Mouse (Mus musculus) midbrain, postnatal 0 days (tissue): Measurements from ENCODE around the gene Nup214. TPM values are rescaled to one million over a fixed set of nuclear protein-coding genes. Genes with fewer than 3 reads are reported as not detected.

ENCODE experiments used
- ATAC-seq: fragments of 200-750 bp; cut with Nextera tagmentation; 2 replicates; pipeline ENCODE4 v1.8.0; 2017; ENCODE audit warnings: moderate number of reproducible peaks, mild to moderate bottlenecking, moderate TSS enrichment, moderate library complexity; ENCODE audit not compliant: low FRiP score
- DNase-seq: peaks from one replicate; pipeline ENCODE4 v3.0.0-alpha.2; 2015; ENCODE audit warnings: low spot score
- H3K27ac ChIP-seq: fragments of 300-500 bp; sonication (generic); 2 replicates; pipeline ENCODE4 v1.5.1; 2014; ENCODE audit warnings: low read depth, mild to moderate bottlenecking, low read length, mixed read lengths
- H3K27me3 ChIP-seq: fragments of 300-500 bp; sonication (generic); 2 replicates; pipeline ENCODE4 v1.6.1; 2014; ENCODE audit warnings: low read length, control low read depth, mixed read lengths; ENCODE audit not compliant: insufficient read depth
- H3K36me3 ChIP-seq: fragments of 300-500 bp; sonication (generic); 2 replicates; pipeline ENCODE4 v1.6.1; 2014; ENCODE audit warnings: low read length, control low read depth, mixed read lengths; ENCODE audit not compliant: insufficient read depth
- H3K4me1 ChIP-seq: fragments of 300-500 bp; sonication (generic); 2 replicates; pipeline ENCODE4 v1.6.1; 2014; ENCODE audit warnings: mild to moderate bottlenecking, control low read depth, antibody characterized with exemption, low read length, mixed read lengths; ENCODE audit not compliant: insufficient read depth
- H3K4me2 ChIP-seq: fragments of 300-500 bp; sonication (generic); 2 replicates; pipeline ENCODE4 v1.6.1; 2014; ENCODE audit warnings: low read depth, mild to moderate bottlenecking, low read length, mixed read lengths; ENCODE audit not compliant: poor library complexity, severe bottlenecking
- H3K4me3 ChIP-seq: fragments of 300-500 bp; sonication (generic); 2 replicates; pipeline ENCODE4 v1.5.1; 2014; ENCODE audit warnings: low read depth, mild to moderate bottlenecking, low read length, moderate library complexity
- H3K9ac ChIP-seq: fragments of 300-500 bp; sonication (generic); replicated peaks from 2 replicates; pipeline ENCODE4 v1.6.1; 2014; ENCODE audit warnings: mild to moderate bottlenecking, low read length, moderate library complexity, mixed read lengths; ENCODE audit not compliant: poor library complexity, severe bottlenecking
- H3K9me3 ChIP-seq: fragments of 300-500 bp; sonication (generic); 2 replicates; pipeline ENCODE4 v1.6.1; 2016; ENCODE audit warnings: low read length, control low read depth
- CTCF ChIP-seq: IDR thresholded peaks from 2 replicates; pipeline ENCODE4 v1.5.1; 2016; ENCODE audit warnings: antibody characterized with exemption, mild to moderate bottlenecking
- WGBS: fragments of 180-500 bp; shearing (Covaris S2); extraction: QIAGEN DNeasy Blood & Tissue Kit; methylation state at CpG from one replicate; pipeline ENCODE4 v1.1.7; 2014; 5-methylcytosine and 5-hydroxymethylcytosine counted together
- polyA plus RNA-seq: library from polyadenylated mRNA; unstranded; fragments of >200 nt; fragmentation: Nextera tagmentation; extraction: Ambion mirVana; gene quantifications from 2 replicates; pipeline ENCODE4 v1.2.1, GENCODE M21; 2015
- total RNA-seq: library from RNA; depleted of rRNA; stranded (reverse); fragments of >200 nt; gene quantifications from 2 replicates; pipeline ENCODE4 v1.2.3, GENCODE M21; 2014

Gene Nup214
- total and polyA plus RNA-seq, 2 experiments from 2014 or later = 29.0 to 67.0 TPM

DNA sequence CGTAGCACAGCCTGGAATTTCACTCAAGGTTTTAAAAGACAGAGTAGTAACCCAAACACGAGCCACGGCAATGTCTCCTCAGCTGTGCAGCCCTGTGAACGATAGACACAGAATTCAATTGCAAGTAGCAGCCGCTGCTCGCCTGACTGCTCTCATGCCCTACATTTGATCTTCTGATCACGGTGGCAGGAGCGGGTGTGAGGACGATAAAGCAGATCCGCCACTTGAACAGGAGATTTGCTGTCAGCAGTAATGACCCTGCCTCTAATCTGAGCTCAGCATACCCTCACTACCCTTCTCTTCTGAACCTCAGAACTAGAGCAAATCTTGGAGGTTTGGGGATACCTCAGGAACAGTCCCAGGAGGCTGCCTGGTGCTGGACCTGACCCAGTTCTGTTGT lies 71.8 kb downstream of the Nup214 start:
- Histone ChIP-seq H3K27me3 (no peaks in the 10 kb centered on the region), H3K4me2 (no peak overlapping the region), H3K36me3 (peaks cover 45% of the 10 kb centered on the region), H3K9me3 (no peaks in the 10 kb centered on the region), H3K27ac (no peak overlapping the region), H3K9ac (no peak overlapping the region), H3K4me1 (no peaks in the 10 kb centered on the region), H3K4me3 (no peak overlapping the region)
- no peak for ATAC-seq
- no peak for DNase-seq
- WGBS = 88% methylated on average over 10 of the region's 10 CpGs
- TF ChIP-seq CTCF = no peak

DNA sequence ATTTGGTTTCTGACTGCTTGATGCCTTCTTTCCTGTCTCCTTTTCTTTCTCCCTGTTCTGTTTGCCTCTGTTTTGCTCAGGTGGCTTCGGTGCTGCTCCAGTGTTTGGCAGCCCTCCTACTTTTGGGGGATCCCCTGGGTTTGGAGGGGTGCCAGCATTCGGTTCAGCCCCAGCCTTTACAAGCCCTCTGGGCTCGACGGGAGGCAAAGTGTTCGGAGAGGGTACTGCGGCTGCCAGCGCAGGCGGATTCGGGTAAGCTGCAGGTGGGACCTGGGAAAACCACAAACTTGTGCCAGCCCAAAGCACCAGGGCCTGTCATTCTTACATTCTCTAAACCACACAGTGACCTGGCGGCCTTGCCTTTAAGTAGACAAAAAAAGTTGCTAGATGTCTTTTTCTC lies 73.1 kb downstream of the Nup214 start:
- Histone ChIP-seq H3K36me3 (peaks cover 49% of the 10 kb centered on the region), H3K27me3 (no peaks in the 10 kb centered on the region), H3K27ac (no peak overlapping the region), H3K4me2 (no peak overlapping the region), H3K9me3 (no peaks in the 10 kb centered on the region), H3K4me1 (no peaks in the 10 kb centered on the region), H3K9ac (no peak overlapping the region), H3K4me3 (no peak overlapping the region)
- TF ChIP-seq CTCF = no peak
- ATAC-seq = no peak
- WGBS = 76% methylated on average over 10 of the region's 10 CpGs
- DNase-seq = peak; percentile 13

DNA sequence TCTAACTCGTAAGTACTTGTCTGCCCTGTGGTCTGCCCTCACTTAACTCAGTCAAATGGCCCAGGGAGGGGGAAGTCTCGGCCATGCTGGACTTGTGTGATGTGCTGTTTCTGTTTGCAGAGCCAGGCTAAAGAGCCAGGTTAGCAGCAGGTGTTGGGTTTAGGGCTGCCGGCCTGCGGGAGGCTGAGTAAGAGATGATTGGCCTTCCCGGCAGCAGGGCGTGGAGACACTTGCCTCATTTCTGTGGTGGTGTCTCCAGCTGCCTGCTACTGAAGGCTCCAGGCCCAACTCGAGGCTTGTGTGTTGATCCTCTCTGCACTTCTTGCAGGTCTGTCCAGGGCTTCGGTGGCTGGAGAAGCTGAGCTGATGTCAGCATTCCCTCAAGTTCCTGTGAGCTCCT lies 77.6 kb downstream of the Nup214 start:
- Histone ChIP-seq H3K36me3 (peaks cover 35% of the 10 kb centered on the region), H3K27me3 (no peaks in the 10 kb centered on the region)
- WGBS = 85% methylated on average over 8 of the region's 8 CpGs

DNA sequence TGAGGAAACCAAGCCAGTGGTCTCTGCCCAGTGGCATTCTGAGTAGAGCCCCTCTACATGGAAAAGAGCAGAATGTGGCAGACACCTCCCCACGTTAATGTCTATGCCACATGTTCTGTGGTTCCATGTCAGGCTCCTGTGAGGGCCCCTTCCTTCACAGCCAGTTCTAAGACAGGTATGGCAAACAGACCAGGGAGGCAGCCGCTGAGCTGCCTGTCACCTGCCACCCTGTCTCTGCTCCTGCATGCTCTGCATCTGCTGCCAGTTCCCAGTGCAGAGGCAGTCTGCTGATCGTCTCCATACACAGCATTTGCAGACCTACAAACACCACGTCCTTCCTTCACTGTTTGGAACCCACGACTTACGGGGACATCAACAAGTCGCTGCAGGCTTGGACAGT lies 78.2 kb downstream of the Nup214 start:
- Histone ChIP-seq H3K4me1 (no peaks in the 10 kb centered on the region), H3K9ac (no peak overlapping the region), H3K27me3 (no peaks in the 10 kb centered on the region), H3K36me3 (peaks cover 32% of the 10 kb centered on the region), H3K9me3 (no peaks in the 10 kb centered on the region), H3K4me2 (no peak overlapping the region), H3K27ac (no peak overlapping the region), H3K4me3 (no peak overlapping the region)
- no peak for TF ChIP-seq CTCF
- ATAC-seq (no peak), DNase-seq (no peak)
- WGBS = 97% methylated on average over 7 of the region's 7 CpGs

More for the DNA sequence above, 77.6 kb downstream of the Nup214 start:
- no peak overlapping the region for H3K4me3 ChIP-seq
- no peak overlapping the region for H3K9ac ChIP-seq
- no peaks in the 10 kb centered on the region for H3K4me1 ChIP-seq
- ATAC-seq (no peak), DNase-seq (no peak)
- H3K27ac ChIP-seq = no peak overlapping the region
- TF ChIP-seq CTCF = no peak
- no peak overlapping the region for H3K4me2 ChIP-seq
- no peaks in the 10 kb centered on the region for H3K9me3 ChIP-seq

DNA sequence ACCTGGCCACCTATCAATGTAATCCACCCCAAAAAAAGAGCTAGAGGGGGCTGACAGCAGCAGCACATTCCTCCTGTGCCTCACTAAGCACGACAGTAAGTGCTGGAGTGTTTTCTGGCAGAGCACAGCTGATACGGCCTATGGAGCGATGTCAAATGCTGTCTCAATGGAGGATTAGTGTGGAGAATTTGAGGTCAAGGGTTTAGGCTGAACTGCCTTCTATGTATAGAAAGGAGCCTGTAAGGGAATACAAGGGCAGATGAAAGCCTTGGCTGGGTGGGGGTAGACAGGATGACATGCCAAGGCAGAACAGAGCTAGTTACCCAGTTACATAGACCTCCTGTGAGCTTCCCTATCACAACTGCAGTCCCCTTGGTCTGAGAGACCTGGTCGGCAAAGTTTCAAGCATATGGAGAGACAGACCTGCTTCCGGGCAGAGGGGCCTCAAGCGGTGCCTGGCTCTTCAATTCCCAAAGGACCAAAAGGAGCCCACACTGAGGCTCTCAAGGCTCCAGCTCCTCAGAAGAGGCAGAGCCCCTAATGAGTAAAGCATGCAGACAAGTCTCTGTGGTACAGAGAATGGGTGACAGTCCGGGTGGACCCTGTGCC lies 81.2 kb downstream of the Nup214 start:
- DNase-seq (no peak), ATAC-seq (no peak)
- no peak overlapping the region for H3K27ac ChIP-seq
- TF ChIP-seq CTCF = no peak
- WGBS = 51% methylated on average over 7 of the region's 7 CpGs
- H3K9ac ChIP-seq = no peak overlapping the region; the same call in 1 of the 2 replicates
- peaks cover 17% of the 10 kb centered on the region for H3K36me3 ChIP-seq
- no peak overlapping the region for H3K4me3 ChIP-seq
- no peak overlapping the region for H3K4me2 ChIP-seq
- no peaks in the 10 kb centered on the region for H3K9me3 ChIP-seq
- H3K27me3 ChIP-seq = no peaks in the 10 kb centered on the region
- H3K4me1 ChIP-seq = no peaks in the 10 kb centered on the region

DNA sequence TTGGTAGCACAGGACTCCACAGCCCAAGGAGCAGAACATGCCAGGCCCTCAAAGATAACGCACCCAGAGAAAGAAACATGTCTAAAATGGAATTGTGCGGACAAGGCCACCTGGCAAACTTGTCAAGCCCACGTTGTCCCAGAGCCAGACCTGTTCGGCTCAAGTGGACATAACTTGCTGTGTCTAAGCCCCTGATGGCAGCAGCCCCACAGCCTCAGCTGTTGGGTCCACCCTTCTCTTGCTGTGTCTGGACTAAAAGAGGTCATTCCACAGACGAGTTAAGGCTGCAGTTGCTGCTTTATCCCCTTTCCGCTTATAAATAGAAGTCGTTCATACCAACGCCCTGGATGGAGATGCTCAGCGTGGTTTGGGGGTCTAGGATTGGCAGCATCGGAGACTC lies 82.3 kb downstream of the Nup214 start:
- DNase-seq = no peak
- Histone ChIP-seq H3K4me3 (no peak overlapping the region), H3K27me3 (no peaks in the 10 kb centered on the region)

More for the DNA sequence above, 82.3 kb downstream of the Nup214 start:
- no peak for ATAC-seq
- H3K9me3 ChIP-seq = no peaks in the 10 kb centered on the region
- no peak overlapping the region for H3K4me2 ChIP-seq
- no peak for TF ChIP-seq CTCF
- 88% methylated on average over 10 of the region's 10 CpGs for WGBS
- H3K4me1 ChIP-seq = no peaks in the 10 kb centered on the region
- peaks cover 11% of the 10 kb centered on the region for H3K36me3 ChIP-seq
- no peak overlapping the region for H3K9ac ChIP-seq
- no peak overlapping the region for H3K27ac ChIP-seq
